Comparison of ENCODE assay signal across 9 mouse cellular contexts in genomic region chr8:123141741-123142462, GRCm38 (mm10). TPM values are rescaled to one million over a fixed set of nuclear protein-coding genes. Genes with fewer than 3 reads are reported as not detected.
DNase-seq lines count a peak whose midpoint lies in the region; ATAC-seq lines count a peak whose summit lies in the region.
"Had no signal": no experiment of that assay in that cellular context is flagged by ENCODE, and none has a peak within 500 bp of the region (broad histone marks: within the 10 kb centered on the region; RNA-seq: fewer than 3 reads in every experiment).

No protein-coding gene starts in this region.

- H3K36me3 ChIP-seq in forebrain, embryonic 13.5 days (ENCODE audit: poor library complexity, severe bottlenecking), result no peaks in the 10 kb centered on the region
- H3K36me3 ChIP-seq in forebrain, embryonic 10.5 days (replicated peaks), result no peaks in the 10 kb centered on the region
- no peaks in the 10 kb centered on the region for H3K36me3 ChIP-seq in forebrain, embryonic 16.5 days (ENCODE audit: control insufficient read depth, insufficient read depth)
- H3K36me3 ChIP-seq in intestine, embryonic 15.5 days, result no peaks in the 10 kb centered on the region

- no peak overlapping the region for H3K4me2 ChIP-seq in forebrain, embryonic 13.5 days
- no peak overlapping the region for H3K4me2 ChIP-seq in forebrain, embryonic 16.5 days (ENCODE audit: low read length)
- no peak overlapping the region for H3K4me2 ChIP-seq in intestine, embryonic 15.5 days (replicated peaks)

- intact Hi-C loops in left cerebral cortex, postnatal 10 days (cut with DNase I), result no loop called here

- DNase-seq in forebrain, embryonic 10.5 days (ENCODE audit: extremely low spot score, low spot score), result no peak
- peak; percentile 79 for DNase-seq in adrenal gland, adult 8-10 months
- DNase-seq in left cerebral cortex, postnatal 10 days (ENCODE audit: extremely low spot score in 1 of 2, low spot score in 2 of 2), result peak; percentile 79 to 82
- DNase-seq in right cerebral cortex, postnatal 25 days, result peak; percentile 53
- no peak for DNase-seq in B cell, adult 2 months

- H3K9me3 ChIP-seq in forebrain, embryonic 13.5 days (replicated peaks), result no peaks in the 10 kb centered on the region
- no peaks in the 10 kb centered on the region for H3K9me3 ChIP-seq in forebrain, embryonic 10.5 days
- H3K9me3 ChIP-seq in forebrain, embryonic 16.5 days (ENCODE audit: control insufficient read depth, low read length), result no peaks in the 10 kb centered on the region
- no peaks in the 10 kb centered on the region for H3K9me3 ChIP-seq in intestine, embryonic 15.5 days

- no peak overlapping the region for H3K9ac ChIP-seq in forebrain, embryonic 13.5 days
- no peak overlapping the region for H3K9ac ChIP-seq in forebrain, embryonic 16.5 days (replicated peaks; ENCODE audit: low read depth, low read length)
- no peak overlapping the region for H3K9ac ChIP-seq in intestine, embryonic 15.5 days

- 75% methylated on average over 14 of the region's 14 CpGs for WGBS in forebrain, embryonic 13.5 days
- WGBS in forebrain, embryonic 10.5 days, result 93% methylated on average over 14 of the region's 14 CpGs
- WGBS in forebrain, embryonic 16.5 days, result 55% methylated on average over 14 of the region's 14 CpGs
- WGBS in intestine, embryonic 15.5 days, result 63% methylated on average over 14 of the region's 14 CpGs

- no peak overlapping the region for H3K27ac ChIP-seq in forebrain, embryonic 13.5 days
- H3K27ac ChIP-seq in forebrain, embryonic 10.5 days, result no peak overlapping the region
- peak overlapping the region; percentile 33; the same call in 1 of the 2 replicates for H3K27ac ChIP-seq in forebrain, embryonic 16.5 days (ENCODE audit: low read length)
- H3K27ac ChIP-seq in intestine, embryonic 15.5 days, result peak overlapping the region; percentile 77

- ATAC-seq in forebrain, embryonic 13.5 days, result peak; percentile 41; the same call in 1 of the 2 replicates
- ATAC-seq in forebrain, embryonic 16.5 days, result peak; percentile 51
- ATAC-seq in intestine, embryonic 15.5 days, result 0 out of 2 replicates have a peak, but pooled peaks have one; percentile 43

- no peaks in the 10 kb centered on the region for H3K27me3 ChIP-seq in forebrain, embryonic 13.5 days
- H3K27me3 ChIP-seq in forebrain, embryonic 10.5 days (ENCODE audit: poor library complexity, severe bottlenecking), result no peaks in the 10 kb centered on the region
- H3K27me3 ChIP-seq in forebrain, embryonic 16.5 days (replicated peaks; ENCODE audit: control insufficient read depth, insufficient read depth, low read length), result no peaks in the 10 kb centered on the region
- H3K27me3 ChIP-seq in intestine, embryonic 15.5 days (replicated peaks), result no peaks in the 10 kb centered on the region

- no peak overlapping the region for H3K4me3 ChIP-seq in forebrain, embryonic 13.5 days
- H3K4me3 ChIP-seq in forebrain, embryonic 10.5 days, result no peak overlapping the region
- no peak overlapping the region for H3K4me3 ChIP-seq in forebrain, embryonic 16.5 days (replicated peaks; ENCODE audit: low read length)
- no peak overlapping the region for H3K4me3 ChIP-seq in intestine, embryonic 15.5 days (replicated peaks)

- H3K4me1 ChIP-seq in forebrain, embryonic 13.5 days, result peaks cover 19% of the 10 kb centered on the region
- peaks cover 18% of the 10 kb centered on the region for H3K4me1 ChIP-seq in forebrain, embryonic 10.5 days
- H3K4me1 ChIP-seq in forebrain, embryonic 16.5 days (replicated peaks; ENCODE audit: control insufficient read depth, insufficient read depth, low read length), result peaks cover 18% of the 10 kb centered on the region
- peaks cover 9% of the 10 kb centered on the region; the same call in 1 of the 2 replicates for H3K4me1 ChIP-seq in intestine, embryonic 15.5 days (replicated peaks)

RNA-seq across cellular contexts. Expression of gene Sult5a1, which starts 16.2 kb away (rescaled TPM):
- polyA plus RNA-seq in forebrain, embryonic 13.5 days (2015; fragmentation: Nextera tagmentation; extraction: Ambion mirVana), result 0.40 and 0.44 TPM in 2 replicates
- polyA plus RNA-seq in forebrain, embryonic 10.5 days (2016; fragmentation: Nextera tagmentation; extraction: Ambion mirVana), result 2.2 and 2.7 TPM in 2 replicates
- 10 to 100 TPM in 2 of 4 experiments, 1 to 10 TPM in 2; 6.5 to 17.8 (median 10.3) TPM for total RNA-seq in adrenal gland, adult 8-10 months (2022)
- 0.33 and 0.82 TPM in 2 replicates for polyA plus RNA-seq in forebrain, embryonic 16.5 days (2015; fragmentation: Nextera tagmentation; extraction: Ambion mirVana)
- 12.1 and 12.3 TPM in 2 replicates for polyA plus RNA-seq in intestine, embryonic 15.5 days (2015; fragmentation: Nextera tagmentation; extraction: Ambion mirVana)
- not detected for total RNA-seq in left cerebral cortex, postnatal 10 days (2021)
- total RNA-seq: common myeloid progenitor, adult 5-6 weeks had no signal

RNA-seq across cellular contexts. Expression of gene Cpne7, which starts 24.7 kb away (rescaled TPM):
- 0.43 and 0.64 TPM in 2 replicates for polyA plus RNA-seq in forebrain, embryonic 13.5 days (2015; fragmentation: Nextera tagmentation; extraction: Ambion mirVana)
- 0.94 and 1.3 TPM in 2 replicates for polyA plus RNA-seq in forebrain, embryonic 10.5 days (2016; fragmentation: Nextera tagmentation; extraction: Ambion mirVana)
- total RNA-seq in adrenal gland, adult 8-10 months (2022), result 1 to 10 TPM; 7.7 to 9.7 (median 8.8) TPM
- 2.8 and 7.3 TPM in 2 replicates for polyA plus RNA-seq in forebrain, embryonic 16.5 days (2015; fragmentation: Nextera tagmentation; extraction: Ambion mirVana)
- 0.98 and 1.3 TPM in 2 replicates for polyA plus RNA-seq in intestine, embryonic 15.5 days (2015; fragmentation: Nextera tagmentation; extraction: Ambion mirVana)
- 10 to 100 TPM; 75.7 to 94.1 TPM for total RNA-seq in left cerebral cortex, postnatal 10 days (2021)

RNA-seq across cellular contexts. Expression of gene Rpl13, which starts 39.8 kb away (rescaled TPM):
- 917 and 1,023 TPM in 2 replicates for polyA plus RNA-seq in forebrain, embryonic 13.5 days (2015; fragmentation: Nextera tagmentation; extraction: Ambion mirVana)
- polyA plus RNA-seq in forebrain, embryonic 10.5 days (2016; fragmentation: Nextera tagmentation; extraction: Ambion mirVana), result 1,382 and 1,410 TPM in 2 replicates
- 100 to 1,000 TPM; 669 to 739 (median 714) TPM for total RNA-seq in adrenal gland, adult 8-10 months (2022)
- 777 and 810 TPM in 2 replicates for polyA plus RNA-seq in forebrain, embryonic 16.5 days (2015; fragmentation: Nextera tagmentation; extraction: Ambion mirVana)
- polyA plus RNA-seq in intestine, embryonic 15.5 days (2015; fragmentation: Nextera tagmentation; extraction: Ambion mirVana), result 1,399 and 1,578 TPM in 2 replicates
- total RNA-seq in left cerebral cortex, postnatal 10 days (2021), result 100 to 1,000 TPM; 451 to 456 TPM

RNA-seq across cellular contexts. Expression of gene Dpep1, which starts 44.1 kb away (rescaled TPM):
- not detected in 2 replicates for polyA plus RNA-seq in forebrain, embryonic 13.5 days (2015; fragmentation: Nextera tagmentation; extraction: Ambion mirVana)
- 10.1 and 11.4 TPM in 2 replicates for polyA plus RNA-seq in forebrain, embryonic 10.5 days (2016; fragmentation: Nextera tagmentation; extraction: Ambion mirVana)
- 10 to 100 TPM; 40.8 to 52.6 (median 41.6) TPM for total RNA-seq in adrenal gland, adult 8-10 months (2022)
- 0.14 and 0.18 TPM in 2 replicates for polyA plus RNA-seq in forebrain, embryonic 16.5 days (2015; fragmentation: Nextera tagmentation; extraction: Ambion mirVana)
- 3.9 and 5.4 TPM in 2 replicates for polyA plus RNA-seq in intestine, embryonic 15.5 days (2015; fragmentation: Nextera tagmentation; extraction: Ambion mirVana)
- not detected for total RNA-seq in left cerebral cortex, postnatal 10 days (2021)
- total RNA-seq: common myeloid progenitor, adult 5-6 weeks had no signal

Comparison
In these comparisons a context has a peak if more than half of its experiments do, and no peak if none do; other contexts are left out.
1. H3K27ac ChIP-seq: peak in forebrain, embryonic 16.5 days (single experiment) and intestine, embryonic 15.5 days (single experiment); none in forebrain, embryonic 13.5 days (single experiment) and forebrain, embryonic 10.5 days (single experiment).
2. DNase-seq: peak in adrenal gland, adult 8-10 months (single experiment), left cerebral cortex, postnatal 10 days (2 of 2) and right cerebral cortex, postnatal 25 days (single experiment); none in forebrain, embryonic 10.5 days (single experiment) and B cell, adult 2 months (0 of 2).
3. Peak in every context shown above with its lines, with median percentiles within 50 percentile points of each other: ATAC-seq.